Mouse (Mus musculus) embryonic facial prominence, embryonic 10.5 days (tissue): ENCODE data around the gene Apopt1. TPM values are rescaled to one million over a fixed set of nuclear protein-coding genes. Genes with fewer than 3 reads are reported as not detected.

ENCODE experiments used
- DNase-seq: peaks from one replicate; pipeline ENCODE4 v3.0.0-alpha.2; 2017; ENCODE audit warnings: low spot score
- H3K27ac ChIP-seq: fragments of 300-500 bp; sonication (generic); replicated peaks from 2 replicates; pipeline ENCODE4 v1.5.1; 2016; ENCODE audit warnings: mild to moderate bottlenecking
- H3K27me3 ChIP-seq: fragments of 300-500 bp; sonication (generic); replicated peaks from 2 replicates; pipeline ENCODE4 v1.6.1; 2016; ENCODE audit warnings: low read depth, mild to moderate bottlenecking; ENCODE audit not compliant: poor library complexity, severe bottlenecking
- H3K36me3 ChIP-seq: fragments of 300-500 bp; sonication (generic); replicated peaks from 2 replicates; pipeline ENCODE4 v1.6.1; 2016; ENCODE audit warnings: mild to moderate bottlenecking, moderate library complexity
- H3K4me1 ChIP-seq: fragments of 300-500 bp; sonication (generic); 2 replicates; pipeline ENCODE4 v1.6.1; 2016
- H3K4me3 ChIP-seq: fragments of 300-500 bp; sonication (generic); 2 replicates; pipeline ENCODE4 v1.5.1; 2016; ENCODE audit warnings: mild to moderate bottlenecking, moderate library complexity
- H3K9me3 ChIP-seq: fragments of 300-500 bp; sonication (generic); 2 replicates; pipeline ENCODE4 v1.6.1; 2016; ENCODE audit warnings: mild to moderate bottlenecking
- WGBS: fragments of 180-500 bp; shearing (Covaris S2); methylation state at CpG from one replicate; pipeline ENCODE4 v1.1.7; 2016; 5-methylcytosine and 5-hydroxymethylcytosine counted together
- polyA plus RNA-seq: library from polyadenylated mRNA; unstranded; fragments of >200 nt; fragmentation: Nextera tagmentation; extraction: Ambion mirVana; gene quantifications from 2 replicates; pipeline ENCODE4 v1.2.1, GENCODE M21; 2016

Gene Apopt1
- polyA plus RNA-seq, 1 experiment from 2014 or later: 56.2 TPM

GRCm38 (mm10) chr12:111797251-111797650 lies 84.2 kb downstream of the Apopt1 start:
- Histone ChIP-seq H3K9me3 (no peaks in the 10 kb centered on the region), H3K4me1 (no peaks in the 10 kb centered on the region), H3K4me3 (no peak overlapping the region), H3K27me3 (no peaks in the 10 kb centered on the region), H3K36me3 (peaks cover 97% of the 10 kb centered on the region), H3K27ac (no peak overlapping the region)
- no peak for DNase-seq
- 90% methylated on average over 8 of the region's 8 CpGs for WGBS

GRCm38 (mm10) chr12:111798493-111798892 lies 85.4 kb downstream of the Apopt1 start:
- 95% methylated on average over 13 of the region's 13 CpGs for WGBS
- Histone ChIP-seq H3K4me3 (no peak overlapping the region), H3K27ac (0 out of 2 replicates have a peak overlapping the region, but pooled peaks have one; percentile 7), H3K36me3 (peaks cover 97% of the 10 kb centered on the region), H3K9me3 (no peaks in the 10 kb centered on the region), H3K4me1 (no peaks in the 10 kb centered on the region), H3K27me3 (no peaks in the 10 kb centered on the region)
- no peak for DNase-seq

DNA sequence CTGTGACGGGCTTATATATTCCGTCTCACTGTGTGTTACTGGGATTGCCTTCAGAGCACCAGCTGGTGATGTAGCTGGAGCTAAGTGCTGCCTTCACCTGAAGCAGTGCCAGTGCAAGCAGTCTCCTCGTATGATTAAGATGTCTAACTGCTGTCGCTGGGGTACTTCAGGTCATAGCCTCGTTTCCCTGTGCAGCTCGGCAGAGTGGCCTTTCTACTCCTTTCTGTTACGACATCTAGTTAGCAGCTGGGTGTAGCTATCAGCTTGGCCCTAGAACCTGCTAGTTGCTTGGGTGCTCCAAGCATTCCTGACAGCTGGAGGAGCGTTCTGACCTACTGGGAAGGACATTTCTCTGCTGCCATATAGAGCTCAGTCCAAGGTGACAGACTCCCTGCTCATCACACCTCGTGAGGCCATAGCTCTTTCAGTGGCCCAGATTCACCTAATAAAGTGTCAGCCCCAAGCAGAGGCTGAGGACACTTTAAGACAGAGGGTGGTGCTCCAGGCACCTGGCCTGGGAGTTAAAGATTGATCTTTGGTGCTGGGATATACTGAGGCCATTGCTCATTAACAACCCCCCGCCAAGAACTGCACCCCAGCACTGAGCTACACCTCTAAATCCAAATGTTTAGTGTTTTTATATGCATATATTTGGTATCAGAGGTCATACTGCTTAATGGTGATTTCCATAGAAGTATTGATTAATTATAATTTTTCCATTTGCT lies 87.6 kb downstream of the Apopt1 start:
- H3K36me3 ChIP-seq: peaks cover 97% of the 10 kb centered on the region
- no peaks in the 10 kb centered on the region for H3K4me1 ChIP-seq
- H3K9me3 ChIP-seq: no peaks in the 10 kb centered on the region
- H3K27me3 ChIP-seq: no peaks in the 10 kb centered on the region
- H3K27ac ChIP-seq: no peak overlapping the region
- 88% methylated on average over 10 of the region's 10 CpGs for WGBS
- H3K4me3 ChIP-seq: no peak overlapping the region
- DNase-seq: no peak

DNA sequence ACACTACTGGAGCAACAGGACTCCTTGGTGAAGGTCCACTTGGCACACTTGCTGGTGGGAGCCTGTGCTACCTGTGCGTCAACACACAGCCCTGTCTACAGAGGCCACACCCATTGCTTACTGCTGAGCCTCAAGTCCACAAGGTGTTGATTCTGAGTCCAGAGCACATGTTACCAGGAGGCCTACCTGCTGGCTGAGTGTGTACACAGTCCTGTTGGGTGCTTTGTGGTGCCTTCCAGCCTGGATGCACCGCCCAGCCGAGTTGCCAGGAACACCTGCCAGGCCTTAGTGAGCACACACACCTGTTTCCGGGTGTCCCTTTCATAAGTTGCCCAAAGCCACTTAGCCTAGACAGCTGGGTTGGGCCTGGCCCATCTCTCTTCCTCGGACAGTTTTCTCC lies 90.5 kb downstream of the Apopt1 start:
- no peak for DNase-seq
- no peaks in the 10 kb centered on the region for H3K27me3 ChIP-seq
- no peak overlapping the region for H3K27ac ChIP-seq
- H3K36me3 ChIP-seq: peaks cover 98% of the 10 kb centered on the region
- 93% methylated on average over 5 of the region's 5 CpGs for WGBS
- no peaks in the 10 kb centered on the region for H3K4me1 ChIP-seq
- H3K4me3 ChIP-seq: no peak overlapping the region
- H3K9me3 ChIP-seq: no peaks in the 10 kb centered on the region

Other genes starting within 250 kb of the Apopt1 start
- 15.7 and 19.8 TPM in 2 replicates for gene Gm266, start 227.4 kb upstream of the Apopt1 start, polyA plus RNA-seq
- gene Eif5, start 175.2 kb upstream of the Apopt1 start, polyA plus RNA-seq: 722 and 727 TPM in 2 replicates
- gene Mark3, start 138.7 kb upstream of the Apopt1 start, polyA plus RNA-seq: 41.7 and 45.6 TPM in 2 replicates
- gene Ckb, start 40.9 kb upstream of the Apopt1 start, polyA plus RNA-seq: 479 and 683 TPM in 2 replicates
- 17.7 and 19.6 TPM in 2 replicates for gene Trmt61a, start 35.2 kb upstream of the Apopt1 start, polyA plus RNA-seq
- 50.2 and 58.0 TPM in 2 replicates for gene Bag5, start within 50 bp of the Apopt1 start, polyA plus RNA-seq
- gene Klc1, start 45.6 kb downstream of the Apopt1 start, polyA plus RNA-seq: 130 and 131 TPM in 2 replicates
- gene Xrcc3, start 100.6 kb downstream of the Apopt1 start, polyA plus RNA-seq: 21.7 and 22.2 TPM in 2 replicates
- 75.0 TPM in 2 replicates for gene Zfyve21, start 100.9 kb downstream of the Apopt1 start, polyA plus RNA-seq
- gene Ppp1r13b, start 194.8 kb downstream of the Apopt1 start, polyA plus RNA-seq: 4.1 and 5.1 TPM in 2 replicates